Mouse (Mus musculus): ENCODE results near the gene Grm7.

Grm7 gene

GRCm38 (mm10) chr6:110982013-110982412 is 336.6 kb downstream of the Grm7 start:
- DNase-seq (ENCODE audit: low read depth, low spot score): no peak

GRCm38 (mm10) chr6:111039099-111039498 is 393.7 kb downstream of the Grm7 start:
- DNase-seq (ENCODE audit: low read depth, low spot score): no peak

- DNase-seq (ENCODE audit: low read depth, low spot score): no peak
These were observed 400.5 kb downstream of the Grm7 start for GRCm38 (mm10) chr6:111045896-111046295.

- DNase-seq (ENCODE audit: low read depth, low spot score): no peak
These were observed 403.9 kb downstream of the Grm7 start for GRCm38 (mm10) chr6:111049247-111049646.

- no peak for DNase-seq (ENCODE audit: low read depth, low spot score)
These were observed 408.9 kb downstream of the Grm7 start for GRCm38 (mm10) chr6:111054001-111054975.

- DNase-seq (ENCODE audit: low read depth, low spot score): no peak
These were observed 412.4 kb downstream of the Grm7 start for GRCm38 (mm10) chr6:111057798-111058197.

GRCm38 (mm10) chr6:111060004-111060403 is 414.6 kb downstream of the Grm7 start:
- no peak for DNase-seq (ENCODE audit: low read depth, low spot score)

- no peak for DNase-seq (ENCODE audit: low read depth, low spot score)
These were observed 439.2 kb downstream of the Grm7 start for GRCm38 (mm10) chr6:111084569-111084968.

GRCm38 (mm10) chr6:111094818-111095217 is 449.4 kb downstream of the Grm7 start:
- DNase-seq (ENCODE audit: low read depth, low spot score): no peak

- DNase-seq (ENCODE audit: low read depth, low spot score): no peak
These were observed 460.1 kb downstream of the Grm7 start for GRCm38 (mm10) chr6:111105485-111105884.

- no peak for DNase-seq (ENCODE audit: low read depth, low spot score)
These were observed 515.7 kb downstream of the Grm7 start for GRCm38 (mm10) chr6:111161037-111161436.

GRCm38 (mm10) chr6:111195333-111195732 is 550.0 kb downstream of the Grm7 start:
- no peak for DNase-seq (ENCODE audit: low read depth, low spot score)

- no peak for DNase-seq (ENCODE audit: low read depth, low spot score)
These were observed 575.8 kb downstream of the Grm7 start for GRCm38 (mm10) chr6:111221083-111221729.

- no peak for DNase-seq (ENCODE audit: low read depth, low spot score)
These were observed 609.8 kb downstream of the Grm7 start for GRCm38 (mm10) chr6:111255215-111255614.

GRCm38 (mm10) chr6:111256939-111257338 is 611.6 kb downstream of the Grm7 start:
- DNase-seq (ENCODE audit: low read depth, low spot score): peak; percentile 17

GRCm38 (mm10) chr6:111258256-111258655 is 612.9 kb downstream of the Grm7 start:
- no peak for DNase-seq (ENCODE audit: low read depth, low spot score)

- no peak for DNase-seq (ENCODE audit: low read depth, low spot score)
These were observed 615.8 kb downstream of the Grm7 start for GRCm38 (mm10) chr6:111261181-111261580.

- peak; percentile 33 for DNase-seq (ENCODE audit: low read depth, low spot score)
These were observed 631.3 kb downstream of the Grm7 start for GRCm38 (mm10) chr6:111276657-111277056.

GRCm38 (mm10) chr6:111278516-111278915 is 633.1 kb downstream of the Grm7 start:
- no peak for DNase-seq (ENCODE audit: low read depth, low spot score)

GRCm38 (mm10) chr6:111293505-111294001 is 648.2 kb downstream of the Grm7 start:
- DNase-seq (ENCODE audit: low read depth, low spot score): no peak

- DNase-seq (ENCODE audit: low read depth, low spot score): no peak
These were observed 658.7 kb downstream of the Grm7 start for GRCm38 (mm10) chr6:111303912-111304555.

- DNase-seq (ENCODE audit: low read depth, low spot score): no peak
These were observed 716.3 kb downstream of the Grm7 start for GRCm38 (mm10) chr6:111361681-111362080.

Measured in mesoderm, embryonic 11.5 days (tissue).